Mouse (Mus musculus) midbrain, embryonic 14.5 days (tissue): ENCODE measurements at regions not wholly inside any gene's neighbourhood (a gene's known extent, or its start where the extent isn't known, plus 50 kb on each side); places are given as distances from the start of the nearest gene placed in this dataset.
A peak's percentile ranks its signal among the peaks of the same experiment; 100 is the strongest.

Experiments used
- ATAC-seq: fragments of 200-750 bp; cut with Nextera tagmentation; 2 replicates; pipeline ENCODE4 v1.8.0; 2017; ENCODE audit warnings: moderate number of reproducible peaks, moderate library complexity; ENCODE audit not compliant: low FRiP score, low TSS enrichment
- DNase-seq: peaks from one replicate; pipeline ENCODE4 v3.0.0-alpha.2; 2015
- H3K27ac ChIP-seq: fragments of 300-500 bp; sonication (generic); replicated peaks from 2 replicates; pipeline ENCODE4 v1.5.1; 2014; ENCODE audit warnings: mild to moderate bottlenecking, low read depth, low read length, moderate library complexity
- H3K27me3 ChIP-seq: fragments of 300-500 bp; sonication (generic); 2 replicates; pipeline ENCODE4 v1.6.1; 2014; ENCODE audit warnings: low read length, control low read depth, mixed read lengths; ENCODE audit not compliant: control insufficient read depth, insufficient read depth
- H3K36me3 ChIP-seq: fragments of 300-500 bp; sonication (generic); 2 replicates; pipeline ENCODE4 v1.6.1; 2014; ENCODE audit warnings: low read length, control low read depth; ENCODE audit not compliant: control insufficient read depth, insufficient read depth
- H3K4me1 ChIP-seq: fragments of 300-500 bp; sonication (generic); 2 replicates; pipeline ENCODE4 v1.6.1; 2014; ENCODE audit warnings: mild to moderate bottlenecking, antibody characterized with exemption, low read length, control low read depth; ENCODE audit not compliant: control insufficient read depth, insufficient read depth
- H3K4me2 ChIP-seq: fragments of 300-500 bp; sonication (generic); 2 replicates; pipeline ENCODE4 v1.6.1; 2014; ENCODE audit warnings: mild to moderate bottlenecking, low read length, moderate library complexity
- H3K4me3 ChIP-seq: fragments of 300-500 bp; sonication (generic); replicated peaks from 2 replicates; pipeline ENCODE4 v1.5.1; 2014; ENCODE audit warnings: low read depth, low read length
- H3K9ac ChIP-seq: fragments of 300-500 bp; sonication (generic); replicated peaks from 2 replicates; pipeline ENCODE4 v1.6.1; 2014; ENCODE audit warnings: mild to moderate bottlenecking, low read length, moderate library complexity
- H3K9me3 ChIP-seq: fragments of 300-500 bp; sonication (generic); 2 replicates; pipeline ENCODE4 v1.6.1; 2016; ENCODE audit warnings: low read length, control low read depth, mixed read lengths; ENCODE audit not compliant: control insufficient read depth
- WGBS: fragments of 180-500 bp; shearing (Covaris S2); extraction: QIAGEN DNeasy Blood & Tissue Kit; methylation state at CpG from one replicate; pipeline ENCODE4 v1.1.7; 2014; 5-methylcytosine and 5-hydroxymethylcytosine counted together

DNA sequence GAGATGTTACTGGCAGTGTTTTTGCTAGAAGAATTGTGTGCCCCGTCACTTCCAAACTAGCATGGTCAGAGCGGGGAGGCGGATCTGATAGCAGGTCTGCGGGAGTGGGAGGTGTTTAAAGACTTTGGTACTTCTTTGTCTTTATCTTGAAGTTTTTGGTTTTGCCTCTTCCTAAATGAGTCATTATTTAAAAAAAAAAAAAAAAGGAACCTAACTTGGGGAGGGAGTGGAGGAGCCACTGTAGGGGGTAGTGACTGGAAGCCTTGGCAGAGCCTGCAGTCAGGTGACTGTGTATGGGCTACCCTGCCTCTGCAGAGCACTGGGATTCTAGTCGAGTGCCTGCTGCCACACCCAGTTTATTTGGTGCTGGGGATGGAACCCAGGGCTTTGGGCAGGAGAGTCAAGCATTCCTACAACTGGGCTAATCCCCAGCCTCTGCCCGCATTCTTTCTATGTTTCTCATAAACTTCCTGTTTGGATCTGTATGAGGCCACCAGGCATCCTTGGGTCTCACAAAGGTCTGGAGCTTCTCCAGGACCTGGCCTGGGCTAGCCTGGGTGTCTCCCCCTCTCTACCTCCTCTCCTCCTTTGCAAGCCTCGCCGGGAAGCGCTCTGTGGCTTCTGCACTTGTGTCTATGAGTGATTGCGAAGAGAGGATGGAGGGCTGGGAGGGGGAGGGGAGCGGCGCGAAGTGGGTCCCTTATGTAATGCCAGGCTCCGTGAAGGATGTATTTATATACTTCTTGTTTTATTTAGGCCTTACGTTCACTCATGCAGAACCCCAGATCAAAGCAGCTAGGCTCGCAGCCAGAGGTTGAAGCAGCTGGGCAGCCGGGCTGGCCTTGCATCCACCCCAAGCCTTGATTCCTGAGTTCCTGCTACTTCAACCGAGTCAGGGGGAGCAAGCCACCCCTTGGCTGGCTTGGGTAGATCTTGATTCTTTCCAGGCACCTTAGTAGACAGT lies 143.1 kb upstream of the Mrps10 start:
- DNase-seq (peak; percentile 35), ATAC-seq (no peak)
- Histone ChIP-seq H3K4me2 (no peak overlapping the region), H3K9ac (no peak overlapping the region), H3K4me1 (no peaks in the 10 kb centered on the region), H3K27ac (no peak overlapping the region), H3K9me3 (no peaks in the 10 kb centered on the region; the same call in 1 of the 2 replicates), H3K27me3 (no peaks in the 10 kb centered on the region), H3K36me3 (peaks cover 4% of the 10 kb centered on the region; the same call in 1 of the 2 replicates), H3K4me3 (no peak overlapping the region)
- WGBS, result 53% methylated on average over 18 of the region's 18 CpGs

DNA sequence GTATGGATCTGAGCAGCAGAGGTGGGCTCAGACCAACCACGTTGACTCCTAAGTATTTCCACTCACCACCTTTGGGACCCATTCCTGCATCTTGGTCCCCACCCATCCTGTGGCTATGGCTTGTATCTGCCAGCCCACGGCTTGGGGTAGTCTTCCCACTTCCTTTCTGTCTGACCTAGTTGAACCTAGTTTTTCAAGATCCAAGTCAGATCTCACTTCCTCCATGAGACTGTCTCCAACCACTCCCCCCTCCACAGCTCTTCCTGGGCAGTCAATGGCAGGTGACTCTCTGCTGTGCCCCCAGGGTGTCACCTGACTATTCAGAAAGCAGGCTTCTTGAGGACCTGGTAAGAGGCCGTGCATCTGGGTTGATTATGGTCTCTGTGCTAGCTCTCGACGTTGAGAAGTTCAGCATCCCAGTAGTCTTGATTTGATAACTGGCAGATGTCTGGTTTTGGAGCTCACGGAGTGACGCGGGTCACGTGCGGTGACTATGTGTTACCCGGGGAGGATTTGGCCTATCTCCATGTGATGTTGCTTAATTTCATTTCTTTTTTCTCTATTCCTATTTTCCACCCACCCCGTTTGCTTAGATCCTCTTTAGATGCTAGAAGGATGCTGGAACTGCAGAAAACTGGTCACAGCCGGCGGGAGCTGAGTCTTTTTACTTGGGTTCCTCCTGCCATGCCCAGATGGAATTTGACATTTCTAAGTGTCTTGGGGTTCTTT lies 147.5 kb upstream of the Mrps10 start:
- Histone ChIP-seq H3K9ac (no peak overlapping the region), H3K4me2 (no peak overlapping the region), H3K4me3 (no peak overlapping the region), H3K27me3 (no peaks in the 10 kb centered on the region), H3K4me1 (no peaks in the 10 kb centered on the region), H3K27ac (no peak overlapping the region), H3K9me3 (no peaks in the 10 kb centered on the region), H3K36me3 (no peaks in the 10 kb centered on the region)
- no peak for DNase-seq
- ATAC-seq, result no peak
- WGBS, result 97% methylated on average over 14 of the region's 14 CpGs

DNA sequence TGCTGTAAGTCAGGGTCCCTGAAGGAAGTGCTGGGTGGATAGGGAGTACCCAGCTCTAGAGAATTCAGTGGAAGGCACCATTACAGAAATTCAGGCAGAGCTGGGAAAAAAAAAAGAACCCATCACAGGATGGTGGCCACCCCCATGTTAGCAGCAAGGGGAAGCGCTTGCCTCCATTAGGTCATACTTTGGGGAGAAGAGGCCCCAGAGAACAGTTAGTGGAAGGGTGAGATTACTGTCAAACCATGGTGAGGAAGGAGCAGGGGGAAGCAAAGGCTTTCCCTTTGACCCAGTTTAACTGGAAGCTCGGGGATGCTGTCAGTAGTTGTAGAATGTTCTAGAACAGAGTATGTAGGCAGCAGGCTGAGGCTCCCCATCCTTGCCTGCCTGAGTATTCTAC lies 148.8 kb upstream of the Mrps10 start:
- H3K4me2 ChIP-seq, result no peak overlapping the region
- no peaks in the 10 kb centered on the region for H3K4me1 ChIP-seq
- no peak overlapping the region for H3K27ac ChIP-seq
- ATAC-seq (no peak), DNase-seq (no peak)
- no peaks in the 10 kb centered on the region for H3K9me3 ChIP-seq
- H3K36me3 ChIP-seq, result no peaks in the 10 kb centered on the region
- H3K9ac ChIP-seq, result no peak overlapping the region
- H3K4me3 ChIP-seq, result no peak overlapping the region
- WGBS, result 96% methylated on average over 2 of the region's 2 CpGs
- no peaks in the 10 kb centered on the region for H3K27me3 ChIP-seq

DNA sequence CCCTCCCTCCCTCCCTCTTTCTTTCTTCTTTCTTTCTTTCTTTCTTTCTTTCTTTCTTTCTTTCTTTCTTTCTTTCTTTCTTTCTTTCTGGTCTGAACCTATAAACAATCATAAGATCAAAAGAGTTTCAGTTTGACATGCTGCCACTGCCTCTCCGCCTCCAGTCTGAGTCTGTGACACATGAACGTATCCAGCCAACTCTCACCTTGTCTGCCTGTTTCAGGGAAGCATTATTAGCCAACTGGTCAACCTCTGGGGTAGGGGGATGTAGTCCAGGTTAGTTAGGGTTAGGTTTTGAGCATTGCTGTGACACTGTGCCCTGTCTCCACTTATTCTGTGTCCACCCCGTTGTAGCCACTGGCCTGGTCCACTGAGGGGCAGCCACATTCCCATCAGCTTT lies 152.2 kb upstream of the Mrps10 start:
- no peak overlapping the region for H3K27ac ChIP-seq
- no peak overlapping the region for H3K9ac ChIP-seq
- 98% methylated on average over 3 of the region's 3 CpGs for WGBS
- H3K36me3 ChIP-seq, result no peaks in the 10 kb centered on the region
- DNase-seq, result no peak
- no peaks in the 10 kb centered on the region for H3K27me3 ChIP-seq
- no peaks in the 10 kb centered on the region for H3K9me3 ChIP-seq
- no peak overlapping the region for H3K4me2 ChIP-seq
- no peaks in the 10 kb centered on the region for H3K4me1 ChIP-seq
- no peak for ATAC-seq
- no peak overlapping the region for H3K4me3 ChIP-seq

DNA sequence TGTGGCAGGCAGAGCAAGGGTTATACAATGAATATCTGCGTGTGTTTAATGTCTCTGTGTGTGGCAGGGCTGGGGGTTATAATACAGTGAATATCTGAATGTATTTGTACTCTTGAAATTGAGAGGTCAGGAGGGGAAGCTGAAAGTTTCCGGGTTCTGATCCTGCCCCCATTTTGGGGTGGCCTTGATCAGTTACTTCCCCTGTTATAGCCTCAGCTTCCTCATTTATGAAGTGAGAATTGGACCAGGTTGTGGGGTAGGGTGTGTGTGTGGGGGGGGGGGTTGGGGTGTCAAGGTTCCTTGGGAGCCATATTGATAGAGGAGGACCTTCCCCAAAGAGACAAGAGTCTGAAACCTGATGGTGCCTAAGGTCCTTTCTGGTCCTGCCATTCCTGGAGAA lies 152.8 kb upstream of the Mrps10 start:
- H3K27ac ChIP-seq, result no peak overlapping the region
- H3K36me3 ChIP-seq, result no peaks in the 10 kb centered on the region
- H3K4me2 ChIP-seq, result no peak overlapping the region
- no peaks in the 10 kb centered on the region for H3K9me3 ChIP-seq
- WGBS, result 97% methylated on average over 2 of the region's 2 CpGs
- no peak overlapping the region for H3K4me3 ChIP-seq
- H3K4me1 ChIP-seq, result no peaks in the 10 kb centered on the region
- H3K9ac ChIP-seq, result no peak overlapping the region
- H3K27me3 ChIP-seq, result no peaks in the 10 kb centered on the region
- DNase-seq, result no peak
- no peak for ATAC-seq

DNA sequence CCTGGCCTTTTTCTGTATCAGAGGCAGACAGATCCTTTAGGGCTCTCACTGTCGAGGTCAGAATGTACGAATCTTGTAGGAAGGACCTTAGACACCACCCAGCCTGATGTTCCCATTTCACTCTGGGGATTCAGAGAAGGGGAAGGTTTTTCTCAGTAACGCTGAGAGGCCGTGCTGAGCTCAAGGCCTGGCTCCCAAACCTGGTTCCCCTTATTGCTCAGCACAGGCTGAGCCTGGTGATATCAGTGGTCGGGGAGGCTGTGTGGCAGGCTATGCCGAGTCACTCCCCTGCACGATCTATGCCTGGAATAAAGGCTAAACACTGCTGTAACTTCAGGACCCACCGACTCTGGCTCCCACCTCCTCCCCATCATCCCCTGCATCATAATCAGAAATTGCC lies 154.6 kb upstream of the Mrps10 start:
- Histone ChIP-seq H3K4me3 (no peak overlapping the region), H3K27ac (no peak overlapping the region), H3K4me2 (no peak overlapping the region), H3K36me3 (no peaks in the 10 kb centered on the region), H3K27me3 (no peaks in the 10 kb centered on the region), H3K4me1 (no peaks in the 10 kb centered on the region), H3K9ac (no peak overlapping the region), H3K9me3 (no peaks in the 10 kb centered on the region)
- DNase-seq, result no peak
- WGBS, result 95% methylated on average over 8 of the region's 8 CpGs
- no peak for ATAC-seq

DNA sequence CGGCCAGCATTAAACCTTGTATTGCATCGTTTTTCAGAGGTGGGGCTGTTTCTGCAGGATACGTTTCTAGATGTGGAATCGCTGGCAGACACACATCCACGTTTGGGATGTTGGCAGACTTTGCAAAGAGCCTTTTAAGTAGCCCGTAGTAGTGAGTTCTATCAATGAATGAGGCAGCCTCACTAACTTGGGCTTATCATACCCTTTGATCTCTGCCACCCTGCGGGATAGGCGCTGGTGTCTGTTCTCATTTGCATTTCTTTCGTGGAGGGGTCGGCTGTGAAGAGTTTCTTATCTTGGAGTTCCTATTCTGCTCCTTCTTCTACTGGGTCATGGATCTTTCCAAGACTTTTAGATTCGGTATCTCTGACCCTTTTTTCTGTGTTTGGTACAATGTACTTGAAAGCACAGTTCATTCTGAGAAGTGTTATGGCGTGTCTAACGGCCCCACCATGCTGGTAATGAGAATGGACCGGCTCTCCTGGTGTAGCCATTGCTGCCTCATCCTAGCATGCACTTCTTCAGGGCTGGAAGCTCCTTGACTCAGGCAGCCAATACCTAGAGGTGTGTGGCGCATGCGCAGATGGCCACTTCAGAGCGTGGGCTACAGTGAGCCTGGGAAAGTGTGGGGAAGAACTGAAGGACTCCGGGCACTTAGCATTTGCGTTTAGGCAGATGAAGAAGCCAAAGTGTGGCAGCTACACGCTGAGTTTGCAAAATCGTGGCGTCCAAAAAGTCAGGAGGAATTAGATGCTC lies 158.1 kb upstream of the Mrps10 start:
- Histone ChIP-seq H3K9me3 (no peaks in the 10 kb centered on the region), H3K9ac (no peak overlapping the region), H3K4me2 (no peak overlapping the region), H3K36me3 (no peaks in the 10 kb centered on the region), H3K4me3 (no peak overlapping the region), H3K27me3 (no peaks in the 10 kb centered on the region), H3K4me1 (no peaks in the 10 kb centered on the region), H3K27ac (no peak overlapping the region)
- WGBS, result 76% methylated on average over 22 of the region's 22 CpGs
- DNase-seq, result no peak
- no peak for ATAC-seq

DNA sequence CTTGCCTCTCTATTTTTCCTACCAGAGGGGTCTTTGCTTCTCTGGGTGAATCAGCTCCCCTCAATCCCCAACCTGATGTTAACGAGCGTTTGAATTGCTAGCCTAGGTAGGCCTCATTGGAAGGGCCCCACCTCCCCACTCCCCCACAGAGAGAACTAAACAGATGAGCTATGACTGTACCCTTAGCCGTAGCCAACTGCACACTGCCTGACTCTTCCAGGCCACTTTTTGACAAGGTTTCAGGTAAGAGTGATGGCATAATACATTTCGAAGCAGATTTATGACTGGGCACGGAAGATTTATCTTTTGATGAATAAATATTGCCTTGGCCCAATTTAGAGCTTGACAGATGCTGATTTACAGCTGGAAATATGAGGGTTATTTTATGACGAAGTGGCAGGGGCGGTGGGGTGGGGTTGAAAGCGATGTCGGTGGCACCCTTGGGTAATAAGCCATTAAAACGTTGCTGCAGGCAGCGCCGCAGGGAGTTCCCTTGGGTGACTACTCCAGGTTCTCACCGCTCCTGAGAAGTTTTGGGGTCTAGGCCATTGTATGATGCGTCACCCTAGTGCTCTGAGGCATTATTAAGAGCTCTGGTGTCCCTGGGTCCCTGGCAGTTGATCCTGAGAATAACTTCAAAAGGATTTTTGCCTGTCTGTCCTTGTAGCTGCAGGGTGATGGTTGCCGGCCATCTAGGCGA lies 159.7 kb upstream of the Mrps10 start:
- Histone ChIP-seq H3K4me2 (no peak overlapping the region), H3K4me1 (0 out of 2 replicates have a peak, but pooled peaks cover 2% of the 10 kb centered on the region), H3K9ac (no peak overlapping the region), H3K27me3 (no peaks in the 10 kb centered on the region), H3K27ac (no peak overlapping the region), H3K9me3 (no peaks in the 10 kb centered on the region), H3K36me3 (no peaks in the 10 kb centered on the region), H3K4me3 (no peak overlapping the region)
- ATAC-seq (no peak), DNase-seq (peak; percentile 56)
- WGBS, result 82% methylated on average over 16 of the region's 16 CpGs
